1 mouse cellular context compared by ENCODE assay signal in genomic region chr13:119790761-119791579, GRCm38 (mm10).
TF ChIP-seq lines count a peak whose summit lies in the region.

Gene Zfp131, minus strand, starts transcription at chr13:119790889.

TF ChIP-seq in CH12.LX, 34 proteins besides CTCF, POLR2A, EP300 and RAD21 (continued from another document):
- TF ChIP-seq JUN (IDR thresholded peaks at IDR 0.05; ENCODE audit: insufficient read depth, low read depth, low read length), result no peak
- TF ChIP-seq MXI1 (IDR thresholded peaks at IDR 0.05; ENCODE audit: low read depth, low read length), result peak; percentile 91
- no peak for TF ChIP-seq ZC3H11A (IDR thresholded peaks at IDR 0.05; ENCODE audit: low read depth, low read length)
- TF ChIP-seq SIN3A (IDR thresholded peaks at IDR 0.05; ENCODE audit: low read length), result peak; percentile 81
- TF ChIP-seq PAX5 (IDR thresholded peaks at IDR 0.05; ENCODE audit: low read length), result no peak
- peak; percentile 73 for TF ChIP-seq NELFE (IDR thresholded peaks at IDR 0.05; ENCODE audit: low read depth, low read length)
- TF ChIP-seq E2F4 (IDR thresholded peaks at IDR 0.05; ENCODE audit: insufficient replicate concordance, low read depth, low read length), result no peak
- TF ChIP-seq CHD2 (IDR thresholded peaks at IDR 0.05; ENCODE audit: low read length), result peak; percentile 55; the same call in 1 of the 2 replicates
- peak; percentile 64; the same call in 1 of the 2 replicates for TF ChIP-seq MEF2A (IDR thresholded peaks at IDR 0.05; ENCODE audit: borderline replicate concordance, low read depth, low read length)
- TF ChIP-seq IRF4 (IDR thresholded peaks at IDR 0.05; ENCODE audit: low read depth, low read length), result peak; percentile 64; the same call in 1 of the 2 replicates
- no peak for TF ChIP-seq SMC3 (IDR thresholded peaks at IDR 0.05; ENCODE audit: low read depth, low read length)
- peak; percentile 46; the same call in 1 of the 2 replicates for TF ChIP-seq UBTF (IDR thresholded peaks at IDR 0.05; ENCODE audit: low read depth, low read length)
- TF ChIP-seq CHD1 (IDR thresholded peaks at IDR 0.05; ENCODE audit: low read depth, low read length), result no peak
- peak; percentile 79 for TF ChIP-seq TCF12 (IDR thresholded peaks at IDR 0.05; ENCODE audit: low read depth, low read length)
- TF ChIP-seq ZNF384 (IDR thresholded peaks at IDR 0.05; ENCODE audit: low read depth, low read length), result no peak
- TF ChIP-seq NRF1 (IDR thresholded peaks at IDR 0.05; ENCODE audit: low read depth, low read length), result peak; percentile 65
- TF ChIP-seq BHLHE40 (IDR thresholded peaks at IDR 0.05; ENCODE audit: low read depth, low read length), result peak; percentile 87
- TF ChIP-seq ZMIZ1 (IDR thresholded peaks at IDR 0.05; ENCODE audit: low read depth, low read length), result peak; percentile 74
- TF ChIP-seq TBP (conservative IDR thresholded peaks at IDR 0.05; ENCODE audit: low read depth, low read length), result 0 out of 2 replicates have a peak, but pooled peaks have one; percentile 66
- peak; percentile 18; the same call in 1 of the 2 replicates for TF ChIP-seq POLR2AphosphoS2 (IDR thresholded peaks at IDR 0.05; ENCODE audit: low read depth, low read length)
- TF ChIP-seq MAX (IDR thresholded peaks at IDR 0.05; ENCODE audit: low read length), result peak; percentile 87; the same call in 1 of the 2 replicates
